Mouse (Mus musculus): ENCODE data around the gene Card10.

GRCm38 (mm10) chr15:78802776-78803391, at the start of gene Card10:
- TF ChIP-seq CTCF (IDR thresholded peaks at IDR 0.05; ENCODE audit: borderline replicate concordance, insufficient read depth, low read depth, low read length) (no peak), POLR2A (IDR thresholded peaks at IDR 0.05; ENCODE audit: borderline replicate concordance, insufficient read depth, low read length) (no peak)

Data from cerebellum, adult 2 months (tissue).